Mouse (Mus musculus) forebrain, embryonic 15.5 days (tissue): ENCODE data around the gene Ell. TPM values are rescaled to one million over a fixed set of nuclear protein-coding genes. Genes with fewer than 3 reads are reported as not detected.

Experiments used
- ATAC-seq: fragments of 200-750 bp; cut with Nextera tagmentation; replicated peaks from 2 replicates; pipeline ENCODE4 v1.8.0; 2017; ENCODE audit warnings: mild to moderate bottlenecking, moderate TSS enrichment, moderate library complexity
- H3K27ac ChIP-seq: fragments of 300-500 bp; sonication (generic); replicated peaks from 2 replicates; pipeline ENCODE4 v1.5.1; 2015; ENCODE audit warnings: mild to moderate bottlenecking, inconsistent platforms
- H3K27me3 ChIP-seq: fragments of 300-500 bp; sonication (generic); 2 replicates; pipeline ENCODE4 v1.6.1; 2015; ENCODE audit warnings: inconsistent platforms
- H3K36me3 ChIP-seq: fragments of 300-500 bp; sonication (generic); 2 replicates; pipeline ENCODE4 v1.6.1; 2015; ENCODE audit warnings: mild to moderate bottlenecking, inconsistent platforms
- H3K4me1 ChIP-seq: fragments of 300-500 bp; sonication (generic); 2 replicates; pipeline ENCODE4 v1.6.1; 2015; ENCODE audit warnings: inconsistent platforms
- H3K4me2 ChIP-seq: fragments of 300-500 bp; sonication (generic); replicated peaks from 2 replicates; pipeline ENCODE4 v1.6.1; 2015; ENCODE audit warnings: mild to moderate bottlenecking, inconsistent platforms
- H3K4me3 ChIP-seq: fragments of 300-500 bp; sonication (generic); 2 replicates; pipeline ENCODE4 v1.5.1; 2015; ENCODE audit warnings: mild to moderate bottlenecking, inconsistent platforms
- H3K9ac ChIP-seq: fragments of 300-500 bp; sonication (generic); replicated peaks from 2 replicates; pipeline ENCODE4 v1.6.1; 2015; ENCODE audit warnings: mild to moderate bottlenecking, inconsistent platforms
- H3K9me3 ChIP-seq: fragments of 300-500 bp; sonication (generic); 2 replicates; pipeline ENCODE4 v1.6.1; 2016; ENCODE audit warnings: inconsistent platforms
- WGBS: fragments of 180-500 bp; shearing (Covaris S2); methylation state at CpG from one replicate; pipeline ENCODE4 v1.1.7; 2015; ENCODE audit warnings: mixed read lengths; 5-methylcytosine and 5-hydroxymethylcytosine counted together
- polyA plus RNA-seq: library from polyadenylated mRNA; unstranded; fragments of >200 nt; fragmentation: Nextera tagmentation; extraction: Ambion mirVana; gene quantifications from 2 replicates; pipeline ENCODE4 v1.2.1, GENCODE M21; 2015

The Ell gene
- 17.4 and 19.2 TPM in 2 replicates for polyA plus RNA-seq

DNA sequence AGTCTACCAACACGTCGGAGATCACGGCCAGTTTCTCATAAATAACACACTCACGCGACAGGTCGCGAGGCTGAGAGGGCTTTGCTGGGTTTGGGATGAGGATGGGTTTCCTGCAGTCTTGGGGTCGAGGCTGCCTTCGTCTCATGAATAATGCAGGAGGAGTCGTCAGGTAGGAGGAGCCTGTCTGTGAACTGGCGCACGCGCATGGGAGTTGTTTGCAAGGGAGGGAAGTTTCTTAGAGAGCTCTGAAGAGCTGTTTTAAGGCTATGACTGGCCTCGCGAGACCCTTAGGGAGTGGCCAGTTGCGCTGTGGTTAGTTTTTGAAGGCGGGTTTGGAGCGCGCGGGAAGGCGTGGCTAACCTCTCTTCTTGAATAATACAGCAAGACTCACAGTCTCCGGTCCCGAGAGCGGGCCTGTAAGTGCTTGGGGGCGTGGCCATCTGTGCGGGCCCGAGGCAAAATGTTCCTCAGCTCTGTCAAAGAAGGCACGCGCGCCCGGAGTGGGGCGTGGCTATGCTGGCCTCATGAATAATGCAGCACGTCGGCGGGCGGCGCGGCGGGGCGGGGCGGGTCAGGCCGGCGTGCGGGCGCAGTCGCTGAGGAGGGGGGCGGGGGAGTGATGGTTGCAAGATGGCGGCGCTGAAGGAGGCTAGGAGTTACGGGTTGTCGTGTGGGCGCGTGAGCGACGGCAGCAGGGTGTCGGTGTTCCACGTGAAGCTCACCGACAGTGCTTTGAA is at the start of gene Ell:
Gene Ell, plus strand, starts transcription at position 381 of the 737 bp plus-strand sequence.
- Histone ChIP-seq H3K4me1 (peaks cover 31% of the 10 kb centered on the region), H3K27ac (peak within 1 kb of the TSS; percentile 97), H3K27me3 (no peaks in the 10 kb centered on the region), H3K9me3 (no peaks in the 10 kb centered on the region), H3K36me3 (peaks cover 26% of the 10 kb centered on the region), H3K4me3 (peak within 1 kb of the TSS; percentile 90), H3K9ac (peak within 1 kb of the TSS; percentile 90), H3K4me2 (peak within 1 kb of the TSS; percentile 85)
- ATAC-seq, result peak; percentile 91
- 0% methylated on average over 56 of the region's 58 CpGs for WGBS

DNA sequence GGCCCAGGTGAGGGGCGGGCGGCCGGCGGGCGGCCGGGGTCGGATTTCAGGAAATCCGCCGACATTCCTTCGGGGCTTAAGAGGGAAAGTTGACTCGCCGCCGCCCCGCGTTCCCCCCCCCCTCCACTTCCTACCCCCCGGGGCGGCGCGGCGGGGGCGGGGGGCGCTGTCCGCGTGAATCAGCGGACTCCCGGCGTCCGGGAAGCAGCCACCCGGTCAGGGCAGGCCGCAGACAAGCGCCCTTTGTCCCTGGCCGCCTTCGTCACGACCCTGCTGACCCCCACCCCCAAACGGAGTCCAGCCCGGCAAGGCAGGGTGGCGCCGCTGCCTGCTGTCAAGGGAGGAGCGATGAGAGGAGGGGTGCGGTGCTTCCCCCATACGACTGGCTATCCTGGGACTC is 49.7 kb upstream of the Ell start:
- H3K27ac ChIP-seq, result no peak overlapping the region
- no peak overlapping the region for H3K9ac ChIP-seq
- no peaks in the 10 kb centered on the region for H3K36me3 ChIP-seq
- peaks cover 48% of the 10 kb centered on the region for H3K4me1 ChIP-seq
- WGBS, result under 1% methylated on average over 31 of the region's 41 CpGs
- H3K27me3 ChIP-seq, result peaks cover 95% of the 10 kb centered on the region
- ATAC-seq, result no peak
- no peaks in the 10 kb centered on the region for H3K9me3 ChIP-seq
- H3K4me2 ChIP-seq, result peak overlapping the region; percentile 11; the same call in 1 of the 2 replicates
- H3K4me3 ChIP-seq, result no peak overlapping the region

DNA sequence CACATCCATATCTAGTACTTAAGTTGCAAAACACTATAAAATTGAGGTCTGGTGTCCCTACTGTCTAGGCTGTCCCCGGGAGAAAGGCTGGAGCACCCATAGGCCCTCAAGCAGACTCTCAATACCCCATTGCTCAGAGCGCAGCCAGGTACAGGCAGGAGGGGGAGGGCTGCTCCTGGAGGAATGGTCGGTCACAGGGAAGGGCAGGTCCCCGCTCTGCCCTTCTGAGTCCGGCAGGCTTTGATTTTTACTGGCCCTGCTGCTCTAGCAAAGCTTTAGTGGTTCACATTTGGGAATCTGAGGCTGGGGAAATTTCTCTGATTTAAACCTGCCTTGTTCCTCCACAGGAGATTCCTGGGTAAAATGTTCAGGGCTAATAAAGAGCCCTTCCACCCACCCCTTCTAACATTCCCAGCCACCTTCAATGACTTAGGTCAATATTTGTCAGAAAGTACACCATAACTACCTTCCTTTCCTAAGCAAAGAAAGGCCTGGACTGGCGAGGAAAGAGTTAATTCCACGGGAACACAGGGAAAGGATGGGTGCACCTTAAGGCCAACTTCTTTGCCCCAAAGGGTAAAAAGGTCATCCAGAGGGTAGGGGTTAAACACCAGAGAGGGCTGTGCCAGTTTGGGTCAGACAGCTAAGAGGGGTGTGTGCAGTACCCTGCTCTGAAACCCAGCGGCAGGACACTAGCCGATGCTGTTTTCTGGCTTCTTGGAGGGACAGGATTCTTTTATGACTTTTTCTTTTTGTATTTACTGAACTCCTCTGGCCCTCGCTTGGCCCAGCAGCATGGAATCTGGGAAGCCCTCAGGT is 49.0 kb upstream of the Ell start:
- Histone ChIP-seq H3K4me1 (peaks cover 55% of the 10 kb centered on the region), H3K27ac (no peak overlapping the region), H3K9me3 (no peaks in the 10 kb centered on the region), H3K36me3 (no peaks in the 10 kb centered on the region), H3K9ac (no peak overlapping the region), H3K4me2 (no peak overlapping the region), H3K27me3 (peaks cover 95% of the 10 kb centered on the region), H3K4me3 (no peak overlapping the region)
- no peak for ATAC-seq
- WGBS, result 4% methylated on average over 10 of the region's 10 CpGs

DNA sequence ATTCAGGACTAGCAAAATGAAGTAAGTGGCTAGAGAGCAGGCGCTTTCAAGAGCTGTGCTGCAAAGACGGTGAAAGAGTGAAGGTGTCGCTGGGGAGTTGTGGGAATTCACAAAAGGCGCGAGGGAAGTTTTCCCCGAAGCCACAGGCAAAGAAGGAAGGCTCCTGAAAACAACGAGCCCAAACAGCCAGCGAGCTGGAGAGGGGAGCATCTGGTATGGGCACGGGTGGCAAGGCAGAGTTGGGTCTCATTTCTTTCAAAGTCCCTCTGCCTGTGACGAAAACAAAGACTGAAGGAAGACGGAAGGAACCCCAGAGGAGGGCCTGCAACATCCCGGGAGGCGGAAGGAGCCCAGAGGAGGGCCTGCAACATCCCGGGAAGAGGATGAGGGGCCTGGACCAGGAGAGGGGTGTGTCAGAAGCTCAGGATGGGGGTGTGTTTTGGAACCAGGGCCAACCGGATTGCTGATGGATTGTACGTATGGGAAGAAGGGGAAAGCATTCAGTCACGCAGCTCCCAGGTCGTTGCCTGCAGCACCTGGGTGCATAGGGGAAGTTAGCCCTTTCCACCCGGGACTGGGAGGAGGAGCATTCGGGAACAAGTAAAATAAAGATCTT is 48.3 kb upstream of the Ell start:
- H3K36me3 ChIP-seq, result no peaks in the 10 kb centered on the region
- H3K27ac ChIP-seq, result no peak overlapping the region
- H3K4me2 ChIP-seq, result no peak overlapping the region
- ATAC-seq, result no peak
- WGBS, result under 1% methylated on average over 20 of the region's 20 CpGs
- no peak overlapping the region for H3K9ac ChIP-seq
- H3K27me3 ChIP-seq, result peaks cover 95% of the 10 kb centered on the region
- H3K4me1 ChIP-seq, result peaks cover 61% of the 10 kb centered on the region
- H3K4me3 ChIP-seq, result no peak overlapping the region
- no peaks in the 10 kb centered on the region for H3K9me3 ChIP-seq

DNA sequence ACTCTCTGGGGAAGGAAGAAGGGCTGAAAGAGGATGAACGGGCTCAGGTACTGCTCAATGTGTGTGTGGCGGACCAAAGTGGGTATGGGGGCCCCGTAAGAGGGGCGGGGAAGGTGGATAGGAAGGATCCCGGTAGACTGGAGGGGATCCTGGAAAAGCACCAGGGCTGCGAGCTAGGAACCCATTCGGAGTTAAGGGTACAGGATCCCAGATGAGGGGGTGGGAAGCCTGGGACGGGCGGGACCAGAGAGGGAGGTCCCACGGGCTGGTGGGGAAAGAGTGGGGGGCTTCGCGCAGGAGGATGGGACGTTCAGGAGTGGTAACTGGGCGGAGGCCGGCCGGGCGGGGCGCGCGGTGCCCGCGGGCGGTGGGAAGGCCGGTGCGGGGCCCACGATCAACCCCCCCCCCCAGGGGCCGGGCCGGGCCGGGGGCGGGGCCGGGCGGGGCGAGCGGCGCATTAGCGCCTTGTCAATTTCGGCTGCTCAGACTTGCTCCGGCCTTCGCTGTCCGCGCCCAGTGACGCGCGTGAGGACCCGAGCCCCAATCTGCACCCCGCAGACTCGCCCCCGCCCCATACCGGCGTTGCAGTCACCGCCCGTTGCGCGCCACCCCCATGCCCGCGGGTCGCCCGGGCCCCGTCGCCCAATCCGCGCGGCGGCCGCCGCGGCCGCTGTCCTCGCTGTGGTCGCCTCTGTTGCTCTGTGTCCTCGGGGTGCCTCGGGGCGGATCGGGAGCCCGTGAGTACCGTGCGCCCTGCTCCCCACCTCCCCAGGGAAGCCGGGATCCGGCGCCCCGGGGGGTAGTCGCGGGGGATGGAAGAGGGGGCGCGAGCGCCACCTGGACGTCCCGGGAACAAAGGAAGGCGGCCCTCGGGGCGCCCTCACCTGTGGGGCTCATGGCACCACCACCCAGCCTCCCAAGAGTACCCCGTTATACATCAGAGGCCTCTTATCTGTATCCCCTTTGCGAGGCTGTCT is 46.3 kb upstream of the Ell start, which contains the start of gene Crlf1:
Gene Crlf1, plus strand, starts transcription at position 495 of the 977 bp plus-strand sequence.
- peak within 1 kb of the TSS; percentile 58 for H3K4me2 ChIP-seq
- WGBS, result under 1% methylated on average over 83 of the region's 93 CpGs
- peak within 1 kb of the TSS; percentile 36 for H3K9ac ChIP-seq
- H3K9me3 ChIP-seq, result no peaks in the 10 kb centered on the region
- H3K4me3 ChIP-seq, result peak within 1 kb of the TSS; percentile 41
- H3K27me3 ChIP-seq, result peaks cover 100% of the 10 kb centered on the region
- no peak within 1 kb of the TSS for H3K27ac ChIP-seq
- peaks cover 48% of the 10 kb centered on the region for H3K4me1 ChIP-seq
- ATAC-seq, result no peak
- H3K36me3 ChIP-seq, result no peaks in the 10 kb centered on the region

DNA sequence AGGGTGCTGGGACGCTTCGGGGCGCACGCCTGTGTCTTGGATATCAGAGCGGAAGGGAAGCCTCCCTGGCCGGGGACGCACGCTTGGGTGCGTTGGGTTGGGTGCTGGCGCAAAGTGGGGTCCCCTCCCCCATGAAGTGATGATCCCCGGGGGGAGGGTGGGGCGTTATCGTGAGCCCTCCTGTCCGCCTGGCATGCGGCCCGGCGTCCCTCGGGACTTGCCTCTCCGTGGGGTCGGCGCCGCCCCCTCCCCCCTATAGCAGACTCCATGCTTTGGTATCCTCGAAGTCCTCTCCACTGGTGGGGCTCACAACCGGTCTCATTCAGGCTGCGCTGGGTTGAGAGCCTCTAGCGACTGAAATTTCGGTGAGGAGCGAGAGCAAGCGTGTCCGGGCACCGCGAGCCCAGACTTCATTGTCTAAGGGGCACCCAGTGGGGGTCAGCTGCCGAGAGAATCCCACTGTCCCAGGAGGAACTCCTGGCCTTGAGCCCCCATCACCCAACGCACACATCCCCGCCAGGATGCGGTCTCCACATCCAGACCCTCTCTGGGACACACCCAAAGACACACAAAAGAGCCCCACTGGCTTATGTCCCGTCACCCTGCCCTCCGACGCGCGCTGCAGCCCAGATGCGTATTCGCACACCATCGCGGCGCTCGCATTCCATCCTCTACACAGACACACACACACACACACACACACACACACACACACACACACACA is 45.4 kb upstream of the Ell start:
- ATAC-seq, result no peak

DNA sequence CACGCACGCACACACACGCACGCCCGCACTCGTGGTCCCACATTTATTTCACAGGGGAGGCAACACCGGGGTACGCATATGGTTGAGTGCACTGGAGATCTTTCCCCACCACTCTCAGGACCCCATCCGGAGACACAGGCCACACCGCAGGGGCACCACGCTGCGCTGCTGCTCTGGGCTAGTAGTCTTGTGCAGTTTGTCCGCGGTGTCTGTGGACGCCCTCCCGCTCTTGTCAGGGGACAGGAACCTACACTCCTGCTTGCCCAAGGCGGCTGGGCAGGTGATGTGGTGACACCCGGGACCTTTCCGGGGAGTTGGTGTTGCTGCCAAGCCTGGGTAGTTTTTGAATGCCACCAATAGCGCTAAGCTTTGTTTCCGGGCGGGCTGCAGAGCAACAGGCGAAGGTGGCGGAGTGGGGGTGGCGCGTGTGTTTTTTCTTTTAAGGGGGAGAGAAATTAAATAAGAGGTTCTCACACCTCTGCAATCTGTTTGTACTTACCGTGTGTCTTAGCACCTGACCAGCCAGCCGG is 44.8 kb upstream of the Ell start:
- Histone ChIP-seq H3K4me3 (peak overlapping the region; percentile 41), H3K4me2 (peak overlapping the region; percentile 58; the same call in 1 of the 2 replicates), H3K27ac (no peak overlapping the region), H3K9ac (no peak overlapping the region), H3K36me3 (no peaks in the 10 kb centered on the region), H3K27me3 (peaks cover 100% of the 10 kb centered on the region), H3K4me1 (peaks cover 37% of the 10 kb centered on the region), H3K9me3 (no peaks in the 10 kb centered on the region)
- ATAC-seq, result no peak
- 3% methylated on average over 28 of the region's 28 CpGs for WGBS

More for the DNA sequence above, 45.4 kb upstream of the Ell start:
- under 1% methylated on average over 47 of the region's 47 CpGs for WGBS
- Histone ChIP-seq H3K4me1 (peaks cover 40% of the 10 kb centered on the region), H3K4me2 (peak overlapping the region; percentile 58), H3K4me3 (peak overlapping the region; percentile 41), H3K9me3 (no peaks in the 10 kb centered on the region), H3K9ac (peak overlapping the region; percentile 36; the same call in 1 of the 2 replicates), H3K27ac (no peak overlapping the region), H3K36me3 (no peaks in the 10 kb centered on the region), H3K27me3 (peaks cover 100% of the 10 kb centered on the region)

DNA sequence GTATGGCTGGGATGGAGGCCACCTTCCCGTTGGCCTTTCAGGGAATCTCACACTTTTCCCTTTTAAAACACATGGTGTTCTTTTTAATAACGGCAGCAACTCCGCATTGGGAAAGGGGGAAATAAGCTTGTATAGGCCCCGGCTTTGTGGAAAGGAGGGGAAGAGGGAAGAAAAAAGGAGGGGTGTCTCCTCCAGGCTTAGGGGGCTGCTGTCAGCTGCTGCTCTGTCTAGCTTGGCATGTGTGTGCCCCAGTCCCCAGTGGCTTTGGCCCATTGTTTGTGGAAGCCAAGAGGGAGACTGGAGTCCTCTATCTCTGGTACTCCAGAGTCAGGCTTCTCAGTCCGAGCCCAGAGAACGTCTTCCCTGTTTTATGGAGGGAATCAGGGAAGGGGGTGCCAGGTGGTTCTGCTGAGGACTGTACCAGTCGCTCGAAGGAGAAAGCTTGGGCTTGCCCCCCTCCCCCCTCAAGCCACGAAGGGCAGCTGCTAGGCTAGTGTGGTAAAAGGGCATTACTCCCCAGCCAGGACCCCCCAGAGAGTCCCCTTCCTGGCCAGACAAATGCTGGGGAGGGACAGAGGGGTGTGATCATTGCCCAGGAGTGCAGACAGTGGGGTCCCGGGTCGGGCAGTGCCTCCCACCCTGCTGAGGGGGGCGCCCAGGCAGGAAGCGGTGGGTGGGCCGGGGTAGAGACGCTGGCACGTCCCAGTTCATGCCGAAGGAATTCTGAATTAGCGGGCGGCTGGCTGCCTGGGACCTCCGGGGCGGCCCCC is 44.1 kb upstream of the Ell start:
- Histone ChIP-seq H3K9ac (no peak overlapping the region), H3K9me3 (no peaks in the 10 kb centered on the region), H3K27me3 (peaks cover 100% of the 10 kb centered on the region), H3K4me2 (no peak overlapping the region), H3K4me3 (peak overlapping the region; percentile 11; the same call in 1 of the 2 replicates), H3K27ac (no peak overlapping the region), H3K36me3 (no peaks in the 10 kb centered on the region), H3K4me1 (peaks cover 34% of the 10 kb centered on the region)
- 0% methylated on average over 21 of the region's 21 CpGs for WGBS
- no peak for ATAC-seq

DNA sequence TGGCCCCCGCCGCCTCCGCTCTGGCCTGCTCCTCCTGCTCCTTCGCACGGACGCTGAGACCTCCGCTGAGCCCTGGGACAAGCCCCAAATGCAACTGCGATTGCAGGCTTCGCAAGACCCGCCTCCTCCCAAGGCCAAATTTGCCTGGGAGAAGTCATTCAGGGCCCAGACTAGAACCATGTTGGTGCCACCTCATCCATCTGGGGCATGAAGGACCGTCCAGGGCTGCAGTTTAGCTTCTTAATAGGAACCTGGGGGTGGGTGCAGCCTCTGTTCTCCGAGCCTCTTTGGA is 43.5 kb upstream of the Ell start:
- peak overlapping the region; percentile 11; the same call in 1 of the 2 replicates for H3K4me3 ChIP-seq
- H3K4me2 ChIP-seq, result no peak overlapping the region
- peaks cover 36% of the 10 kb centered on the region for H3K4me1 ChIP-seq
- H3K9ac ChIP-seq, result no peak overlapping the region
- H3K27me3 ChIP-seq, result peaks cover 100% of the 10 kb centered on the region
- no peaks in the 10 kb centered on the region for H3K9me3 ChIP-seq
- WGBS, result 9% methylated on average over 12 of the region's 12 CpGs
- H3K27ac ChIP-seq, result no peak overlapping the region
- H3K36me3 ChIP-seq, result no peaks in the 10 kb centered on the region
- ATAC-seq, result no peak
